Mouse (Mus musculus) kidney, postnatal 0 days (tissue): Measurements from ENCODE around the gene Gm17359. TPM values are rescaled to one million over a fixed set of nuclear protein-coding genes. Genes with fewer than 3 reads are reported as not detected.

Experiments used
- ATAC-seq: fragments of 200-750 bp; cut with Nextera tagmentation; replicated peaks from 2 replicates; pipeline ENCODE4 v1.8.0; 2017; ENCODE audit warnings: low read depth, moderate number of reproducible peaks, moderate TSS enrichment, moderate library complexity; ENCODE audit not compliant: low FRiP score
- DNase-seq: peaks from one replicate; pipeline ENCODE4 v3.0.0-alpha.2; 2016; ENCODE audit warnings: low spot score
- H3K27ac ChIP-seq: fragments of 300-500 bp; sonication (generic); 2 replicates; pipeline ENCODE4 v1.5.1; 2014; ENCODE audit warnings: mild to moderate bottlenecking
- H3K27me3 ChIP-seq: fragments of 300-500 bp; sonication (generic); 2 replicates; pipeline ENCODE4 v1.6.1; 2014; ENCODE audit warnings: low read length, mixed read lengths; ENCODE audit not compliant: insufficient read depth
- H3K36me3 ChIP-seq: fragments of 300-500 bp; sonication (generic); 2 replicates; pipeline ENCODE4 v1.6.1; 2014; ENCODE audit warnings: low read length, mixed read lengths; ENCODE audit not compliant: insufficient read depth
- H3K4me1 ChIP-seq: fragments of 300-500 bp; sonication (generic); replicated peaks from 2 replicates; pipeline ENCODE4 v1.6.1; 2014; ENCODE audit warnings: antibody characterized with exemption, low read length, mixed read lengths; ENCODE audit not compliant: insufficient read depth
- H3K4me2 ChIP-seq: fragments of 300-500 bp; sonication (generic); 2 replicates; pipeline ENCODE4 v1.6.1; 2014; ENCODE audit warnings: mild to moderate bottlenecking, low read length, moderate library complexity, mixed read lengths
- H3K4me3 ChIP-seq: fragments of 300-500 bp; sonication (generic); replicated peaks from 2 replicates; pipeline ENCODE4 v1.5.1; 2014; ENCODE audit warnings: low read depth, low read length
- H3K9ac ChIP-seq: fragments of 300-500 bp; sonication (generic); 2 replicates; pipeline ENCODE4 v1.6.1; 2014; ENCODE audit warnings: low read depth, low read length
- H3K9me3 ChIP-seq: fragments of 300-500 bp; sonication (generic); replicated peaks from 2 replicates; pipeline ENCODE4 v1.6.1; 2016; ENCODE audit warnings: low read length, inconsistent platforms, mixed read lengths
- CTCF ChIP-seq: IDR thresholded peaks from 2 replicates; pipeline ENCODE4 v1.5.1; 2016; ENCODE audit warnings: antibody characterized with exemption, low read depth, mild to moderate bottlenecking, moderate library complexity
- WGBS: fragments of 180-500 bp; shearing (Covaris S2); extraction: QIAGEN DNeasy Blood & Tissue Kit; methylation state at CpG from one replicate; pipeline ENCODE4 v1.1.7; 2014; 5-methylcytosine and 5-hydroxymethylcytosine counted together
- polyA plus RNA-seq: library from polyadenylated mRNA; unstranded; fragments of >200 nt; fragmentation: Nextera tagmentation; extraction: Ambion mirVana; gene quantifications from 2 replicates; pipeline ENCODE4 v1.2.1, GENCODE M21; 2015

The Gm17359 gene
- polyA plus RNA-seq, 1 experiment from 2014 or later: not detected

- H3K4me3 ChIP-seq: no peak overlapping the region
- no peaks in the 10 kb centered on the region for H3K4me1 ChIP-seq
- no peak for TF ChIP-seq CTCF
- H3K36me3 ChIP-seq: no peaks in the 10 kb centered on the region
- no peak overlapping the region for H3K27ac ChIP-seq
- no peaks in the 10 kb centered on the region for H3K9me3 ChIP-seq
- H3K27me3 ChIP-seq: no peaks in the 10 kb centered on the region
- DNase-seq (no peak), ATAC-seq (no peak)
- H3K9ac ChIP-seq: no peak overlapping the region
- no peak overlapping the region for H3K4me2 ChIP-seq
- WGBS: 70% methylated on average over 10 of the region's 10 CpGs
These were observed 22.3 kb upstream of the Gm17359 start for GRCm38 (mm10) chr3:79314006-79314698.

- Histone ChIP-seq H3K27ac (no peak overlapping the region), H3K36me3 (no peaks in the 10 kb centered on the region), H3K9ac (no peak overlapping the region), H3K27me3 (no peaks in the 10 kb centered on the region), H3K4me2 (peak overlapping the region; percentile 36), H3K4me3 (no peak overlapping the region), H3K9me3 (no peaks in the 10 kb centered on the region), H3K4me1 (no peaks in the 10 kb centered on the region)
- no peak for ATAC-seq
- no peak for TF ChIP-seq CTCF
- WGBS: 28% methylated on average over 10 of the region's 10 CpGs
- peak; percentile 73 for DNase-seq
These were observed 11.5 kb upstream of the Gm17359 start for GRCm38 (mm10) chr3:79324697-79325526.

- DNase-seq (no peak), ATAC-seq (no peak)
- H3K9ac ChIP-seq: no peak overlapping the region
- no peaks in the 10 kb centered on the region for H3K36me3 ChIP-seq
- no peak overlapping the region for H3K4me3 ChIP-seq
- H3K9me3 ChIP-seq: no peaks in the 10 kb centered on the region
- no peak for TF ChIP-seq CTCF
- no peak overlapping the region for H3K27ac ChIP-seq
- H3K4me1 ChIP-seq: no peaks in the 10 kb centered on the region
- H3K27me3 ChIP-seq: no peaks in the 10 kb centered on the region
- no peak overlapping the region for H3K4me2 ChIP-seq
- 38% methylated on average over 8 of the region's 8 CpGs for WGBS
These were observed 6.7 kb upstream of the Gm17359 start for GRCm38 (mm10) chr3:79329691-79330315.

- Histone ChIP-seq H3K27me3 (no peaks in the 10 kb centered on the region), H3K4me3 (no peak overlapping the region), H3K4me2 (no peak overlapping the region), H3K36me3 (no peaks in the 10 kb centered on the region), H3K9me3 (no peaks in the 10 kb centered on the region), H3K27ac (no peak overlapping the region), H3K9ac (no peak overlapping the region), H3K4me1 (no peaks in the 10 kb centered on the region)
- ATAC-seq: no peak
- 68% methylated on average over 7 of the region's 7 CpGs for WGBS
- no peak for DNase-seq
- TF ChIP-seq CTCF: no peak
These were observed 3.4 kb upstream of the Gm17359 start for GRCm38 (mm10) chr3:79333051-79333450.

DNA sequence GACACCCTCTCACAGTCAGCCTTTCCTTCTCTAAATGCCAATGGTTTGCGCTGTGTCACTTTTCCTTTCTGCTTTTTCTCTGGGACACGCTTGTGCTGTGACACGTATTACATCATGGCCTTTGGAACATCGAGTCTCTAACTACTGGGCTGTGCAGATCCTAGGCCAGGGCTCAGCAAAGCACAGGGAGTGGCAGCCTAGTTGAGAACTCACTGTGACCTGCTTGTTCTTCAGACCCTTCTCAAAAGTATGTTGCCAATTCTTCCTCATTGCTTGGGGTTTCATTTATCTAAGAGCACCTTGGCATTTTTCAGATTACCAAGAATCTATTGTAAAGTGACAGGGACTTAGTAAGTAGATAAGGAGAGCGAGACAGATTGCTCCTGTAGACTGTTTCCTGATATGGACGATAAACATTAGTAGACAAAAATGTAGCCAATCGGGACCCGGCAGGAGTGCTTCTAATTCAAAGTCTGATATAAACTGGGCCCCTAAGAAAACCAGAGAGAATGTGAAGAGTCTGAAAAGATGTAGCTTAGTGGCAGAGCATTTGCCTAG lies 2.7 kb upstream of the Gm17359 start:
- WGBS: 91% methylated on average over 8 of the region's 8 CpGs
- no peak for DNase-seq
- TF ChIP-seq CTCF: no peak

DNA sequence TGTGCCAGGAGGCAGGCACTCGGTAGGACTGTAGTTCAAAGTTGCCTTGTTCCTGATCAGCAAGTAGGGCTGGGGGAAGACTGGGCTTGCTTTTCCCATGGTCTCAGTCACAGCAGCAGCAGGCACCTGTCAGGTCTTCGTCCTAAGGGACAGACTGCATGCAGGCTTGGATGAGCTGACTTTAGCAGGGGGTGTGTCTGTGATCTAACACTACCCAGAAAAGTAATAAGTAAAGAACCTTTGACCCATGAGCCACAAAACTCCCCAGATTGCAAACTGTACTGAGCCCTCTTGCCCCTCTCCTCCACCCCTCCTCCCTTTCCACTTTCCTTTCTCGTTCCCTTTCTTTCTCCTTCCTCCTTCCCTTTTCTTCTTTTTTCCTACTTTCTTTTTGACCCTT lies 4.3 kb downstream of the Gm17359 start:
- Histone ChIP-seq H3K4me2 (no peak overlapping the region), H3K27me3 (no peaks in the 10 kb centered on the region), H3K9me3 (no peaks in the 10 kb centered on the region), H3K36me3 (no peaks in the 10 kb centered on the region), H3K4me3 (no peak overlapping the region), H3K27ac (no peak overlapping the region), H3K9ac (no peak overlapping the region), H3K4me1 (0 out of 2 replicates have a peak, but pooled peaks cover 3% of the 10 kb centered on the region)
- ATAC-seq (no peak), DNase-seq (no peak)
- no peak for TF ChIP-seq CTCF
- WGBS: 23% methylated on average over 3 of the region's 3 CpGs

More for the DNA sequence above, 2.7 kb upstream of the Gm17359 start:
- ATAC-seq: no peak
- Histone ChIP-seq H3K27ac (no peak overlapping the region), H3K4me1 (no peaks in the 10 kb centered on the region), H3K9ac (no peak overlapping the region), H3K36me3 (no peaks in the 10 kb centered on the region), H3K27me3 (no peaks in the 10 kb centered on the region), H3K9me3 (no peaks in the 10 kb centered on the region), H3K4me2 (no peak overlapping the region), H3K4me3 (no peak overlapping the region)
